Mouse (Mus musculus) heart, embryonic 11.5 days (tissue): ENCODE results near the gene Polr3k. TPM values are rescaled to one million over a fixed set of nuclear protein-coding genes. Genes with fewer than 3 reads are reported as not detected.

Experiments
- ATAC-seq: fragments of 200-750 bp; cut with Nextera tagmentation; replicated peaks from 2 replicates; pipeline ENCODE4 v1.8.0; 2017; ENCODE audit warnings: moderate library complexity; ENCODE audit not compliant: insufficient number of reproducible peaks, low FRiP score, low TSS enrichment
- H3K27ac ChIP-seq: fragments of 300-500 bp; sonication (generic); 2 replicates; pipeline ENCODE4 v1.5.1; 2014; ENCODE audit warnings: mild to moderate bottlenecking, low read depth, low read length
- H3K27me3 ChIP-seq: fragments of 300-500 bp; sonication (generic); 2 replicates; pipeline ENCODE4 v1.6.1; 2014; ENCODE audit warnings: mild to moderate bottlenecking, low read length, mixed read lengths; ENCODE audit not compliant: control insufficient read depth, insufficient read depth
- H3K36me3 ChIP-seq: fragments of 300-500 bp; sonication (generic); 2 replicates; pipeline ENCODE4 v1.6.1; 2014; ENCODE audit warnings: mild to moderate bottlenecking, low read length, moderate library complexity, mixed read lengths; ENCODE audit not compliant: control insufficient read depth, insufficient read depth
- H3K4me1 ChIP-seq: fragments of 300-500 bp; sonication (generic); 2 replicates; pipeline ENCODE4 v1.6.1; 2014; ENCODE audit warnings: low read length; ENCODE audit not compliant: control insufficient read depth, insufficient read depth
- H3K4me2 ChIP-seq: fragments of 300-500 bp; sonication (generic); 2 replicates; pipeline ENCODE4 v1.6.1; 2014; ENCODE audit warnings: mild to moderate bottlenecking, moderate library complexity
- H3K4me3 ChIP-seq: fragments of 300-500 bp; sonication (generic); 2 replicates; pipeline ENCODE4 v1.5.1; 2014; ENCODE audit warnings: low read depth, low read length
- H3K9ac ChIP-seq: fragments of 300-500 bp; sonication (generic); 2 replicates; pipeline ENCODE4 v1.6.1; 2014; ENCODE audit warnings: mild to moderate bottlenecking, low read depth, low read length, moderate library complexity
- H3K9me3 ChIP-seq: fragments of 300-500 bp; sonication (generic); replicated peaks from 2 replicates; pipeline ENCODE4 v1.6.1; 2016; ENCODE audit warnings: low read length; ENCODE audit not compliant: control insufficient read depth
- WGBS: fragments of 180-500 bp; shearing (Covaris S2); extraction: QIAGEN DNeasy Blood & Tissue Kit; methylation state at CpG from one replicate; pipeline ENCODE4 v1.1.7; 2014; ENCODE audit not compliant: insufficient replicate concordance; 5-methylcytosine and 5-hydroxymethylcytosine counted together
- polyA plus RNA-seq: library from polyadenylated mRNA; unstranded; fragments of >200 nt; fragmentation: Nextera tagmentation; extraction: Ambion mirVana; gene quantifications from 2 replicates; pipeline ENCODE4 v1.2.1, GENCODE M21; 2014

The Polr3k gene
- 54.0 and 62.5 TPM in 2 replicates for polyA plus RNA-seq

DNA sequence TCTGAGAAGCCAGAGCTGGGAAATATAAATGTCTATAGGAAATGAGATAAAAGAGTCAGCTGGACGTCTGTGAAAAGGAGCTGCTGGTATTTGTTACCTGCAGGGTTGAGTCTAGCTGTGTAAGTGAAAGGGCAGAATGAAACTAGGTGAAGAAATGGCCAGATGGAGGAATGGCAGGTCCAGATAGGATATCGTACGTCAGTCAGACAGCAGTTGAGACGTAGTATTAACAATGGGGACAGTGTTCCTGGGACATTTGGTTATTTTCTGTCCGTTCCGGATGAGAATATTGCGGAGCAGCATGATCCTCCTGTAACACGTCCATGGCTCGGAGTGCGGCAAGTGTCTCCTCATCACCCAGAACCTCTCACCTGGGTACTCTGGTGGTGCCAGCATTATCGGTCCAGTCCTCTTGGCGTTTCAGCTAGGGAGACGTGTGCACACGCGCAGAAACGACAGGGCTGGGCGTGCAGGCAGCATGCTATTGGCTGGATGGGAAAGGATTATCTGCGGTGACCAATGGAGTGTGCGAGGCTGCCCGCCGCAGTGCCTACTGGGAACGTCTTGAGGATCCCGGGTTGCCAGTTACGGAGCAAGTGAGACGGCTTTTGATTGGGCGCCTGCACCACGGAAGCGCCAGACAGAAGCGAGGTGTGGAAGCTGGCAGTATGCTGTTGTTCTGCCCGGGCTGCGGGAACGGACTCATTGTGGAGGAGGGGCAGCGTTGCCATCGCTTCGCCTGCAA, at the start of gene Polr3k:
Gene Polr3k (plus strand): TSS at position 547 of the 745 bp plus-strand sequence.
- H3K27ac ChIP-seq, result peak within 1 kb of the TSS; percentile 70
- peak within 1 kb of the TSS; percentile 87 for H3K9ac ChIP-seq
- H3K4me1 ChIP-seq, result peaks cover 14% of the 10 kb centered on the region
- H3K9me3 ChIP-seq, result no peaks in the 10 kb centered on the region
- H3K36me3 ChIP-seq, result peaks cover 7% of the 10 kb centered on the region
- under 1% methylated on average over 35 of the region's 35 CpGs for WGBS
- peak; percentile 100 for ATAC-seq
- H3K4me3 ChIP-seq, result peak within 1 kb of the TSS; percentile 87
- H3K27me3 ChIP-seq, result no peaks in the 10 kb centered on the region
- peak within 1 kb of the TSS; percentile 71 for H3K4me2 ChIP-seq

DNA sequence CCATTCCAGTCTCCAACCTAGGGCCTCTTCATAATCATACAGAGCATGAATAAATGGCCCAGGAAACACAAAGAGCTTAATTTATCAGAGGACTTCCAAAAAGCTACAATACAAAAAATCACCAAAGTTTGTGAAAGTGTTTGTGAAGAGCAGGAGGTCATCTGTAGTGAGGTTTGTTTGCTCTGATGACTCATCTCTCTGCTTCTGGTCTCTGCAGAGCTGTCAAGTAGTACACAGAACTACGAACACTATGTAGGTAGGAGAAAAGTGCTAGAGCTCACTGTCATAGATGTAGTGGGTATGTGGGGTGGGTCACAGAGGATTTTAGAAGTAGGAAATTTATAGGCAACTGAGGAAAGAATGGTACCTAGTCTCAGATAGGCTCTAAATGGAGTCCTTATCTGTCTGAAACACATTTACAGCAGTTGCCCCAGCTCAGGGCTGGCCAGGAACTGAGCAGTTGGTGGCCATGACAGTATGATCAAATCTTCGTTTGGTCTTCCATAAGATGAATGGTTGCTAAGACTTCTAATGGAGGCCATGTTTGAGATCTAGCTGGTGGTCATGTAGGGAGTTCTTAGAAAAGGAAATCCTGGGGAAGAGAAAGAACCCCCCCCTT, 35.0 kb upstream of the Polr3k start:
- no peak overlapping the region for H3K9ac ChIP-seq
- H3K9me3 ChIP-seq, result no peaks in the 10 kb centered on the region
- H3K4me2 ChIP-seq, result no peak overlapping the region
- no peaks in the 10 kb centered on the region for H3K36me3 ChIP-seq
- WGBS, result 47% methylated on average over 2 of the region's 2 CpGs
- H3K27me3 ChIP-seq, result no peaks in the 10 kb centered on the region; the same call in 1 of the 2 replicates
- no peak for ATAC-seq
- no peaks in the 10 kb centered on the region for H3K4me1 ChIP-seq
- no peak overlapping the region for H3K4me3 ChIP-seq
- H3K27ac ChIP-seq, result no peak overlapping the region

DNA sequence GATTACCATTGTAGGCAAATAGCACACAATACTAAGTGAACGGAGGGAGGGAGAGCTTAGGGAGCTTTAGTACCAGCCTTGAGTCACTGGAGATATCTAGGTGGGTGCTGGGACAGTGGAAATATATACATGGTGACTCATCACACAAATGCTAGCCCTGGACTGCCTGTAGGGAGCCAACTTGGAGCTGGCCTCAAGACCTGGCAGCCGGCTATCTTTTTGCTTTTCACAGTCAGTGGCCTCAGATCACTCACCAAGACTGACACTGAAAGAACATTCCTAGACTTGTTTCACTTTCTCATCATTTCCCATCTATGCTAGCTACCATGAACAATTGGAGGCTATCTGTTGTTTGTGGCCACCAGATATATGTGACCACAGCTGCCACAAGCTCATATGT, 31.4 kb upstream of the Polr3k start:
- ATAC-seq, result no peak
- no peaks in the 10 kb centered on the region for H3K9me3 ChIP-seq
- WGBS, result 57% methylated on average over 2 of the region's 2 CpGs
- H3K27ac ChIP-seq, result no peak overlapping the region
- no peak overlapping the region for H3K9ac ChIP-seq
- no peaks in the 10 kb centered on the region; the same call in 1 of the 2 replicates for H3K27me3 ChIP-seq
- no peak overlapping the region for H3K4me2 ChIP-seq
- no peaks in the 10 kb centered on the region for H3K4me1 ChIP-seq
- H3K4me3 ChIP-seq, result no peak overlapping the region
- no peaks in the 10 kb centered on the region for H3K36me3 ChIP-seq

DNA sequence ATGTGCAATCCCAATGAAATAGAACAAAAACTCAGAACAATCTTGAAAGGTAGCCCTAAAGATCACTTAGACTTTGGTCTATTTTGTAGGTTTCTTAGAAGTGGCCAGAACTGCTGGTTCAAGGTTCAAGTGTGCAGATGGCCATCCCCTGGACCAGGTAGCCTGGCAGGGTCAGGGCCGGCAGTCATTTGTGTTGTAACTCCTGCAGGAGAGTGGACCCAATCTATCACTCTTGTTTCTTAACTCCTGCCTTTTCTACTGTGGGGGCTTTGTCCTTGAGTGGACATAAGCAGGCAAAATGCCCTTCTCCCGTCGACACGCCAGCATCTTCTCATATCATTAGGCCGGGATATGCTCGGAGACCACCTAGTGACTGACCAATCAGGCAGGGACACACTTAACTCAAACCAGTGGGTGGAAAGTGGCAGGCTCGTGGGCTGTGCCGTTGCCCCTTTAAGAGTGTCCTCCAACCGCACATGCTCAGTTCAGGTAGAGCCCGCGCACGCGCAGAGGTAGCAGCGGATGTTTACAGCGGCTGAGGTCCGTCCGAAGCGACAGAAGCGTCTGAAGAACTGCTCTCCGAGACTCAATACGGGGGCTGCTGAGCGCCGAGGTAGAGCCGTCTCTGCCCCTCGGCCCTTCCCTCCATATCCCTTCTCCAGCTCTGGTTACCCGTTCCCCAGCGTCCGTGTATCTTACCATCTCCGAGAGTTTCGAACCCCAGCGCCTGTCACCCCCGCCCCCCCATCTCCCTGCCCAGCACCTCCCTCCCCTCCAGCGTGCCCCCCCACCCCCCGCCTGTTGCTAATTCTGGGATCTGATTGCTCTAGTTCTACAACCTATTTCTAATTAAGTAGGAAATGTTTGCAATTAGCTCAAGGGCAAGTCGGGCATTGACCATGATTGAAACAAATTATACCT, 26.5 kb upstream of the Polr3k start, which contains the start of gene Pcmtd2:
Gene Pcmtd2 (plus strand): TSS at position 483 of the 921 bp plus-strand sequence.
- Histone ChIP-seq H3K27me3 (no peaks in the 10 kb centered on the region; the same call in 1 of the 2 replicates), H3K27ac (peak within 1 kb of the TSS; percentile 74), H3K4me2 (peak within 1 kb of the TSS; percentile 81), H3K9me3 (no peaks in the 10 kb centered on the region), H3K4me1 (peaks cover 4% of the 10 kb centered on the region; the same call in 1 of the 2 replicates), H3K36me3 (no peaks in the 10 kb centered on the region), H3K9ac (peak within 1 kb of the TSS; percentile 81), H3K4me3 (peak within 1 kb of the TSS; percentile 76)
- WGBS, result 1% methylated on average over 35 of the region's 35 CpGs
- peak; percentile 94 for ATAC-seq

DNA sequence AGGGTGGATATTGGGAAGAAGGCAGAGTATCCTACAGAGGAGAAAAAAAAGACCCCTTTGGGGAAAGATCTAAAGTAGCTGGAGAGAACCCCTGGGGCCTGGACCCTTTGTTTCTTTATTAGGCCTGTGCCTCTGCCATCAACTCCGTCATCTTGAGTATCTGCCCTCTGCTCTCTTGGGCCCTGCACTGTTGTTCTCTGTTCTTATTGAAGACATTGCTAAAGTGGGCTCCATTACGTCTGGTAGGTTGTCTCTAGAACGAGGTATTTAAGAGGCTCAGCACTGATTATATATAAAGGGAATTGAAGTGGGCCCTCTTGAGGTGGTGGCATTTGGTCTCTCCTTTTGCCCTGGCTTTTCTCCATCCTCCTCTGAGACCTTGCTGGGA, 25.9 kb upstream of the Polr3k start:
- Histone ChIP-seq H3K4me3 (peak overlapping the region; percentile 76), H3K27me3 (no peaks in the 10 kb centered on the region; the same call in 1 of the 2 replicates), H3K4me2 (peak overlapping the region; percentile 81), H3K36me3 (no peaks in the 10 kb centered on the region), H3K27ac (no peak overlapping the region), H3K4me1 (peaks cover 4% of the 10 kb centered on the region; the same call in 1 of the 2 replicates), H3K9ac (peak overlapping the region; percentile 81), H3K9me3 (no peaks in the 10 kb centered on the region)
- ATAC-seq, result no peak
- 0% methylated on average over 3 of the region's 3 CpGs for WGBS

DNA sequence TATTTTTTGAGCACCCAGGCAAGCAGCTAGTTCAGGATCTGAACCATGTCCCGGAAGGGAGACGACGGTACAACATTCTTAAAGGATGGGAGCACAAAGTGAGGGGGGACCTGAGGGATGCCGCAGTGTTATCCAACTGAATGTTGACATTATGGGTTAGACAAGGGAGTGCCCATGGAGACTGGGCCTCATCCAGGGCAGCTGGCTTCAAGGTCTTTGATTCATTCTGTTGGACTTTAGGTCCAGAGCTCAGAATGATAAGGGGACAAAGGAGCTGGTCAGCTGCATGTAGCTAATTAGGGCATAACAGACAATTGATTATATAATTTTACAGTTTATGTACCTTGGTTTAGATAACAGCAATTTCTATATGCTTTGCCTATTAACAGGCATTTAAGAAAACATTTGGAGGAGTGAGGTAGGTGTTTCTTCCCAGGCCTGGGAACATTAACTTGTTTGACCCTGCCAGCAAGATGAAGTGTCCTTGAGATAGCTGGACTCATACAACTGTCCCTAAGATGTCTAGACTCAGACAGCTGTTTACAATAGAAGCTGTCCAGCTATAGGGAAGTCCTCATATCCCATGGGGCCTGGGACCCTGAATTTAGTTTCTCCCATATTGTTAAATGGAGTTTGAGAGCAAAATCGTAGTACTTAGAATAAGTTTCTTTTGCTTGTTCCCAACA, 18.3 kb upstream of the Polr3k start:
- WGBS, result 88% methylated on average over 5 of the region's 5 CpGs
- no peak overlapping the region for H3K4me3 ChIP-seq
- H3K9ac ChIP-seq, result no peak overlapping the region
- H3K9me3 ChIP-seq, result no peaks in the 10 kb centered on the region
- H3K4me2 ChIP-seq, result no peak overlapping the region
- H3K27ac ChIP-seq, result no peak overlapping the region
- peaks cover 8% of the 10 kb centered on the region for H3K36me3 ChIP-seq
- H3K27me3 ChIP-seq, result no peaks in the 10 kb centered on the region
- no peaks in the 10 kb centered on the region for H3K4me1 ChIP-seq
- ATAC-seq, result no peak

DNA sequence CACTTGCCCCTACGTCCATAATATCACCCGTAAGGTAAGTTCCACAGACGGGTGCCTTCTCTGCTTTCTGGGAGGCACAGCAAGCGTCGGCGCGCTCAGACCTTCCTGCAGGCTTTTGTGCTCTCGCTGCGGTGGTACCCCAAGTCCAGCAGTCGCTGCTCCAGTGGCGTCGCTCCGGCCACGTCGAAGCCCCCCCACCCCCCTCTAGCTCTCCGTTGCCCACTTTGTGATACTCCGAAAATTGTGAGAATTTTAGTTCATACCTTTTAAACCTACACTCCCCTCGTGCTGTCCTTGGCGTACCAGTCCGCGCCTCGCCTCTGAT, 361 bp downstream of the Polr3k start:
- ATAC-seq, result peak; percentile 11; the same call in 1 of the 2 replicates
- H3K4me1 ChIP-seq, result peaks cover 14% of the 10 kb centered on the region
- peak overlapping the region; percentile 71 for H3K4me2 ChIP-seq
- peak overlapping the region; percentile 87 for H3K9ac ChIP-seq
- peak overlapping the region; percentile 87 for H3K4me3 ChIP-seq
- peaks cover 7% of the 10 kb centered on the region for H3K36me3 ChIP-seq
- no peaks in the 10 kb centered on the region for H3K9me3 ChIP-seq
- peak overlapping the region; percentile 70 for H3K27ac ChIP-seq
- H3K27me3 ChIP-seq, result no peaks in the 10 kb centered on the region
- WGBS, result under 1% methylated on average over 22 of the region's 22 CpGs

DNA sequence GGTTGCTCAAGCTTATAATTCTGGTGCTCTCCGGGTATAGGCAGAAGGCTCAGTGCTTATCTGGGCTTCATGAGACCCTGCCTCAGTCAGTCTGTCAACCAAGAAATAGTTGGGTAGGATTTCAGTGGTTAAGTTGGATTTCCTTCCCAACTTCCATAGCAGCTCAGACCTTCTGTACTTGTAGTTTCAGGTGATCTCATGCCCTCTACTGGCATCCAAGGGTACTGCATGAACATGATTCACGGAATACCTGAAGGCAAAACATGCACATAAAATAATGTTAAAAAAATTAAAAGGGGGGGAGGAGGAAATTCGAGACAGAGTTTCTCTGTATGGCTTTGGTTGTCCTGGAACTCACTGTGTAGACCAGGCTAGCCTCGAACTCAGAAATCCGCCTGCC, 2.8 kb downstream of the Polr3k start:
- Histone ChIP-seq H3K4me1 (peaks cover 14% of the 10 kb centered on the region), H3K9ac (no peak overlapping the region), H3K36me3 (peaks cover 7% of the 10 kb centered on the region), H3K27me3 (no peaks in the 10 kb centered on the region), H3K9me3 (no peaks in the 10 kb centered on the region), H3K27ac (no peak overlapping the region), H3K4me2 (no peak overlapping the region), H3K4me3 (no peak overlapping the region)
- WGBS, result 55% methylated on average over 5 of the region's 5 CpGs
- no peak for ATAC-seq
